8 mouse cellular contexts compared by ENCODE assay signal in the genomic region with DNA sequence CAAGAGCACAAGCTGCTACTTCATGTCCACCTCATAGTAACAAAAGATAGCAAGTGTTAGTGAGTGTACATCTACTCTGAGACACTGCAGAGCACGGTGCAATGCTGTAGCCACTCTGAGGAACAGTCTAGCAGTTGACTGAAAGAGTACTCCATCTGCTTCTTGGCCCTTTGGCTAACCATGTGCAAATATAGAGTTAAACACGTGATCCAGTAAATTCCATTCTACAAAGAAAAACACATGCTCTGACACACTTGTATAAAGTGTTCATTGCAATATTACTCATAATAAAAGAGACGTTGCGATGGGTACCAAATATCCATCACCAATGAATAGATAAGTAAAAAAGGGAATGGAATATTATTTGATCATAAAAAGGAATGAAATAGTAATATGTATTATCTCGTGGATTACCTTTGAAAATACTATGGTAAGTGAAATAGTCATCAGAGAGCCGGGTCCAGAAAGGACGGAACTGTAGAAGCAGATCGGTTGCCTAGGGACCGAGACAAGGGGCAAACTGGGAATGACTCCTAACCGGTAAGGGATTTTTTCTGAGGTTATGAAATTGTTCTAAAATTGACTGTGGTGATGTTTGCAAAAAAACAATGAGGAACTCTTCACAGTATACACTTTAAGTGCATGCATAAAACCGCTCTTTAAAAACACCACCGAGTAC. TPM values are rescaled to one million over a fixed set of nuclear protein-coding genes. Genes with fewer than 3 reads are reported as not detected.
DNase-seq lines count a peak whose midpoint lies in the region; ATAC-seq lines count a peak whose summit lies in the region.

No protein-coding gene starts in this region.

- H3K36me3 ChIP-seq in kidney, embryonic 15.5 days, result no peaks in the 10 kb centered on the region

- peak overlapping the region; percentile 99 for H3K9ac ChIP-seq in kidney, embryonic 15.5 days

- WGBS in kidney, embryonic 15.5 days, result 20% methylated on average over 12 of the region's 12 CpGs

- peak overlapping the region; percentile 97 for H3K4me3 ChIP-seq in kidney, embryonic 15.5 days (replicated peaks)

- ATAC-seq in kidney, embryonic 15.5 days (replicated peaks; ENCODE audit: low FRiP score), result no peak
- 0 out of 2 replicates have a peak, but pooled peaks have one; percentile 1 for ATAC-seq in common myeloid progenitor, adult 5-6 weeks (replicated peaks; ENCODE audit: low read depth, poor library complexity, severe bottlenecking)
- ATAC-seq in monocyte, adult 5-6 weeks (replicated peaks; ENCODE audit: insufficient number of reproducible peaks, low FRiP score, low TSS enrichment, poor library complexity, severe bottlenecking), result 0 out of 2 replicates have a peak, but pooled peaks have one; percentile 22

- peak overlapping the region; percentile 99 for H3K27ac ChIP-seq in kidney, embryonic 15.5 days

- DNase-seq in kidney, adult 9 months, result no peak
- DNase-seq in induced T-regulatory cell, adult 2 months (ENCODE audit: low read depth), result peak; percentile 39
- DNase-seq in T-cell, adult 2 months (ENCODE audit: low spot score), result no peak
- no peak for DNase-seq in layer of hippocampus, postnatal 25 days (ENCODE audit: extremely low spot score in 1 of 2, low spot score in 1 of 2)
- DNase-seq in right cerebral cortex, postnatal 14 days, result no peak

- no peaks in the 10 kb centered on the region for H3K9me3 ChIP-seq in kidney, embryonic 15.5 days (replicated peaks)

- peak overlapping the region; percentile 61 for H3K4me2 ChIP-seq in kidney, embryonic 15.5 days

- H3K27me3 ChIP-seq in kidney, embryonic 15.5 days, result no peaks in the 10 kb centered on the region

- H3K4me1 ChIP-seq in kidney, embryonic 15.5 days, result peaks cover 35% of the 10 kb centered on the region

RNA-seq across cellular contexts. Expression of a gene that starts 1.5 kb away (rescaled TPM):
- polyA plus RNA-seq in kidney, embryonic 15.5 days (2015; fragmentation: Nextera tagmentation; extraction: Ambion mirVana), result 41.6 and 42.8 TPM in 2 replicates
- total RNA-seq in common myeloid progenitor, adult 5-6 weeks (2017), result 22.8 and 35.0 TPM in 2 replicates
- total RNA-seq in monocyte, adult 5-6 weeks (2017), result 92.8 to 137 TPM (median 105 TPM) in 3 replicates
- total RNA-seq in layer of hippocampus, postnatal 25 days (2021), result 10 to 100 TPM; 33.7 to 39.7 TPM
